Mouse (Mus musculus) neural tube, embryonic 13.5 days (tissue): ENCODE results near the gene Slc7a11. TPM values are rescaled to one million over a fixed set of nuclear protein-coding genes. Genes with fewer than 3 reads are reported as not detected.

Experiments
- ATAC-seq: fragments of 200-750 bp; cut with Nextera tagmentation; 2 replicates; pipeline ENCODE4 v1.8.0; 2017; ENCODE audit warnings: low read depth, mild to moderate bottlenecking, moderate TSS enrichment, moderate library complexity
- H3K27ac ChIP-seq: fragments of 300-500 bp; sonication (generic); replicated peaks from 2 replicates; pipeline ENCODE4 v1.5.1; 2015; ENCODE audit warnings: moderate library complexity, mild to moderate bottlenecking, inconsistent platforms
- H3K27me3 ChIP-seq: fragments of 300-500 bp; sonication (generic); 2 replicates; pipeline ENCODE4 v1.6.1; 2015; ENCODE audit warnings: mild to moderate bottlenecking, inconsistent platforms
- H3K36me3 ChIP-seq: fragments of 300-500 bp; sonication (generic); 2 replicates; pipeline ENCODE4 v1.6.1; 2015; ENCODE audit warnings: mild to moderate bottlenecking, inconsistent platforms
- H3K4me1 ChIP-seq: fragments of 300-500 bp; sonication (generic); replicated peaks from 2 replicates; pipeline ENCODE4 v1.6.1; 2015; ENCODE audit warnings: inconsistent platforms
- H3K4me2 ChIP-seq: fragments of 300-500 bp; sonication (generic); 2 replicates; pipeline ENCODE4 v1.6.1; 2015; ENCODE audit warnings: inconsistent platforms, mild to moderate bottlenecking, moderate library complexity
- H3K4me3 ChIP-seq: fragments of 300-500 bp; sonication (generic); 2 replicates; pipeline ENCODE4 v1.5.1; 2015; ENCODE audit warnings: mild to moderate bottlenecking, inconsistent platforms
- H3K9ac ChIP-seq: fragments of 300-500 bp; sonication (generic); 2 replicates; pipeline ENCODE4 v1.6.1; 2015; ENCODE audit warnings: moderate library complexity, mild to moderate bottlenecking, inconsistent platforms
- H3K9me3 ChIP-seq: fragments of 300-500 bp; sonication (generic); 2 replicates; pipeline ENCODE4 v1.6.1; 2016; ENCODE audit warnings: inconsistent platforms
- WGBS: fragments of 180-500 bp; shearing (Covaris S2); methylation state at CpG from one replicate; pipeline ENCODE4 v1.1.7; 2015; 5-methylcytosine and 5-hydroxymethylcytosine counted together
- polyA plus RNA-seq: library from polyadenylated mRNA; unstranded; fragments of >200 nt; fragmentation: Nextera tagmentation; extraction: Ambion mirVana; gene quantifications from 2 replicates; pipeline ENCODE4 v1.2.1, GENCODE M21; 2015

Gene Slc7a11
- polyA plus RNA-seq, 1 experiment from 2014 or later, result 3.6 TPM

DNA sequence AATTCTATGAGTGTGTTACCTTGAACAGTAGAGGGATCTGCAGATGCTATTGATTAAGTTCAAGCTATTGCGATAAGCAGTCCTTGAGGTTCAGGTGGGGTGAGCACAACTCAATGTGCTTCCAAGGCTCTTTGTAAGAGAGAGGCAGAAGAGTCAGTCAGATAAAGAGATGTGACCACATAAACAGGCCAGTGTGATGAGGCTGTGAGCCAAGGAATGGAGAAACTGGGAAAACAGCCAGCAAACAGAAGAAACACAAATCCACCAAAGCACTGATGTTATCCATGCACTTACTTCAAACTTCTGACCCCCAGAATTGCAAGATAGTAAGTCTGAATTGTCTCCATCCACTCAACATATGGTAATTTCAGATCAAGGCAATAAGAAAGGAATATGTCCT, 99.0 kb downstream of the Slc7a11 start:
- H3K27ac ChIP-seq, result no peak overlapping the region
- ATAC-seq, result no peak
- H3K4me3 ChIP-seq, result no peak overlapping the region
- no peaks in the 10 kb centered on the region for H3K36me3 ChIP-seq
- H3K27me3 ChIP-seq, result no peaks in the 10 kb centered on the region
- 96% methylated on average over 1 of the region's 1 CpGs for WGBS
- H3K9me3 ChIP-seq, result no peaks in the 10 kb centered on the region
- H3K4me2 ChIP-seq, result no peak overlapping the region
- no peaks in the 10 kb centered on the region for H3K4me1 ChIP-seq
- no peak overlapping the region for H3K9ac ChIP-seq

DNA sequence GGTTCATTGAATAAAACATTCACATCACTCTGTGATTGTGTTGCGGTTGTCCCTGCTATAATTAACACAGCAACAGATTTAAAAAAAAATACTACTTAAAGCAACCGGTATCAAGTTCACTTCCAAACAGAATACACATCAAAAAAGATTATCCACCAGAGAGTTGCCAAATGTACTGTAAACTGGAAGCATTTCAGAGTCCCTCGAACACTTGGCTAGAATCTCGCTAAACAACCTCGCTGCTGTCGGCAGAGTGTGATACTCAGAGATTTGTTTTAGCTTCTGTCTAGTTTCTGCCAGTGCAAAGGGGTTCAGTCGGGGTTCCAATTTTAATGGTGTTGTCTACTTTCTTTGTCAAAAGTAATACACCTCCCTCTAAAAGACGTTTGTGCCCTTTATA, 118.9 kb downstream of the Slc7a11 start:
- Histone ChIP-seq H3K27me3 (no peaks in the 10 kb centered on the region), H3K4me2 (no peak overlapping the region), H3K9me3 (no peaks in the 10 kb centered on the region), H3K4me1 (0 out of 2 replicates have a peak, but pooled peaks cover 4% of the 10 kb centered on the region), H3K36me3 (no peaks in the 10 kb centered on the region), H3K9ac (no peak overlapping the region), H3K27ac (no peak overlapping the region), H3K4me3 (no peak overlapping the region)
- no peak for ATAC-seq
- WGBS, result 65% methylated on average over 8 of the region's 8 CpGs

- no peak overlapping the region for H3K4me2 ChIP-seq
- H3K36me3 ChIP-seq, result no peaks in the 10 kb centered on the region
- H3K9me3 ChIP-seq, result no peaks in the 10 kb centered on the region
- no peak for ATAC-seq
- H3K4me1 ChIP-seq, result 0 out of 2 replicates have a peak, but pooled peaks cover 4% of the 10 kb centered on the region
- WGBS, result 85% methylated on average over 7 of the region's 7 CpGs
- no peaks in the 10 kb centered on the region for H3K27me3 ChIP-seq
- no peak overlapping the region for H3K4me3 ChIP-seq
- no peak overlapping the region for H3K9ac ChIP-seq
- H3K27ac ChIP-seq, result no peak overlapping the region; the same call in 1 of the 2 replicates
These were observed 119.5 kb downstream of the Slc7a11 start for GRCm38 (mm10) chr3:50323881-50324280.

- no peak overlapping the region for H3K4me3 ChIP-seq
- H3K9ac ChIP-seq, result no peak overlapping the region
- no peaks in the 10 kb centered on the region for H3K9me3 ChIP-seq
- H3K27me3 ChIP-seq, result no peaks in the 10 kb centered on the region
- WGBS, result 88% methylated on average over 2 of the region's 2 CpGs
- H3K27ac ChIP-seq, result no peak overlapping the region
- no peaks in the 10 kb centered on the region for H3K36me3 ChIP-seq
- 0 out of 2 replicates have a peak, but pooled peaks cover 4% of the 10 kb centered on the region for H3K4me1 ChIP-seq
- ATAC-seq, result no peak
- no peak overlapping the region for H3K4me2 ChIP-seq
These were observed 122.6 kb downstream of the Slc7a11 start for GRCm38 (mm10) chr3:50320862-50321261.

DNA sequence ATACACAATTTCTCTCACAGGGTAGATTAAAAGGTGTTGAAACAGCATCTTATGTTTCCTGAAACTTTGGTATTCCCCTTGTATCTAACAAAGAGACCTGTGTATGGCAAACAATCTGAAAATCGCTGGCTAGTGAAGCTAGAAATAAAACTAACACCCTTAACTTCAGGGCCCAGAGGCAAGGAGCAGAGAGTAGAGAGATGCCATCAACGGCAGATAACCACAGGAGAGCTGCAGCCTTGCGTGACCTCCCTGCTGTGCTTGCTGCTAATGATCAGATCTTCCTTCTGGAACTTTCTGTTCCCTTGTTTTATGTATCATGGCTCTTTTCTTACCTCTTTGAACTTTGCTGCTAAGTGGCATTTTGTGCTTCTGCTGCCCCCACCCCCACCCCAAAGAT, 125.3 kb downstream of the Slc7a11 start:
- Histone ChIP-seq H3K27me3 (no peaks in the 10 kb centered on the region), H3K4me2 (no peak overlapping the region), H3K27ac (no peak overlapping the region), H3K36me3 (no peaks in the 10 kb centered on the region), H3K4me3 (no peak overlapping the region), H3K4me1 (no peaks in the 10 kb centered on the region), H3K9ac (no peak overlapping the region), H3K9me3 (no peaks in the 10 kb centered on the region)
- no peak for ATAC-seq
- WGBS, result 65% methylated on average over 3 of the region's 3 CpGs

- Histone ChIP-seq H3K4me2 (no peak overlapping the region), H3K4me3 (no peak overlapping the region), H3K9ac (no peak overlapping the region), H3K9me3 (no peaks in the 10 kb centered on the region), H3K27ac (no peak overlapping the region), H3K27me3 (no peaks in the 10 kb centered on the region), H3K4me1 (no peaks in the 10 kb centered on the region), H3K36me3 (no peaks in the 10 kb centered on the region)
- no peak for ATAC-seq
- WGBS, result 76% methylated on average over 3 of the region's 3 CpGs
These were observed 129.6 kb downstream of the Slc7a11 start for GRCm38 (mm10) chr3:50313816-50314215.

DNA sequence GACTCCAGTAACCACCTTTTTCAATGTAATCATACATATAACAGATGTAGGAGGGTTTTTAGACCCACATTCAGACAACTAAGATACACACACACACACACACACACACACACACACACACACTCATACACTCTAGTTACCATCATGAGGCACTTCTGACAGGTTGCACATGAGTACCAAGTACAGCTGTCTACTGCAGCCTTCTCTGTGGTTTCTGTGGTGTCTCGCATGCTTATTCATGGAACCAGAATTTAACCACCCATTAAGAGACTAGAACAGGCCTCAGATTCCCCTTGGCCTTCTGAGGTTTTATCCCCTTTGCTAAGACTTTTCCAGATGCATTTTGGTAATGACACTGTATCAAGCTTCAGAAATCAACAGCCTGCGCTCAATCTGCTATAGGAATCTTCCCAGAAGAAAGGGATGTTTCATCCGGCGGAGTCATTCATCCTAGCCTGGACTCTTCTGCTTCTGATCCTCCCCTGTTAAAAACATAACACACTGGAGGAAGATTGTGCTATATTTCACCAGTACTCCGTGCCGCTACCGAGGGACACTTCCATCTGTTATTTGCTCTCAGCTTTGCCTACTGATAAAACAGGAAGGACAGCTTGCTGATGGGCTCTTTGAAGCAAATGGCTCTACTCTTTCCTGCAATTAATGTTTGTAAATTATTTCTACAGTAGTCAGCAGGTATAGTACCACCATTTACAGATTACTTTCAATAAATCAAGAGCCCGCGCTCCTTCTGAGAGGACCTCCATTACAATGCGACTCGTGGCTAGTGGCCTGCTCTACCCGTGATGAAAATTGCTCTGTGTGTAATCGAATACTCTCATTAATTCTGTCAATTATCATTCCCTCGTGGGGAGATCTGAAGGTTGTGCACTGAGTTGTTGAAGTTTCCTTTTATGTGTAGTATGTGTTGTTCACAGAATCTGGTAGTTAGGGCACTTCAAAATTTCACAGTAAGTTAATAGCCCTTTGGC, 135.8 kb downstream of the Slc7a11 start:
- Histone ChIP-seq H3K4me1 (0 out of 2 replicates have a peak, but pooled peaks cover 4% of the 10 kb centered on the region), H3K4me2 (no peak overlapping the region), H3K27ac (0 out of 2 replicates have a peak overlapping the region, but pooled peaks have one; percentile 54), H3K4me3 (no peak overlapping the region), H3K36me3 (no peaks in the 10 kb centered on the region), H3K27me3 (no peaks in the 10 kb centered on the region), H3K9ac (no peak overlapping the region), H3K9me3 (no peaks in the 10 kb centered on the region)
- ATAC-seq, result peak; percentile 47
- WGBS, result 57% methylated on average over 14 of the region's 14 CpGs

- Histone ChIP-seq H3K4me1 (peaks cover 4% of the 10 kb centered on the region; the same call in 1 of the 2 replicates), H3K9me3 (no peaks in the 10 kb centered on the region), H3K4me3 (no peak overlapping the region), H3K27me3 (no peaks in the 10 kb centered on the region), H3K9ac (no peak overlapping the region), H3K4me2 (no peak overlapping the region), H3K36me3 (no peaks in the 10 kb centered on the region), H3K27ac (no peak overlapping the region)
- ATAC-seq, result no peak
- 83% methylated on average over 8 of the region's 8 CpGs for WGBS
These were observed 137.1 kb downstream of the Slc7a11 start for GRCm38 (mm10) chr3:50306334-50306733.

GRCm38 (mm10) chr3:50304137-50304536, 139.3 kb downstream of the Slc7a11 start:
- H3K4me3 ChIP-seq, result no peak overlapping the region
- 52% methylated on average over 4 of the region's 4 CpGs for WGBS
- ATAC-seq, result no peak

GRCm38 (mm10) chr3:50302648-50303047, 140.8 kb downstream of the Slc7a11 start:
- Histone ChIP-seq H3K27me3 (no peaks in the 10 kb centered on the region), H3K27ac (no peak overlapping the region), H3K9me3 (no peaks in the 10 kb centered on the region), H3K4me3 (no peak overlapping the region), H3K36me3 (no peaks in the 10 kb centered on the region), H3K4me2 (no peak overlapping the region), H3K4me1 (peaks cover 20% of the 10 kb centered on the region), H3K9ac (no peak overlapping the region)
- ATAC-seq, result no peak
- WGBS, result 75% methylated on average over 6 of the region's 6 CpGs

More at GRCm38 (mm10) chr3:50304137-50304536, 139.3 kb downstream of the Slc7a11 start:
- H3K9ac ChIP-seq, result no peak overlapping the region
- no peak overlapping the region for H3K4me2 ChIP-seq
- H3K27ac ChIP-seq, result no peak overlapping the region
- H3K36me3 ChIP-seq, result no peaks in the 10 kb centered on the region
- H3K27me3 ChIP-seq, result no peaks in the 10 kb centered on the region
- H3K4me1 ChIP-seq, result peaks cover 15% of the 10 kb centered on the region
- no peaks in the 10 kb centered on the region for H3K9me3 ChIP-seq

DNA sequence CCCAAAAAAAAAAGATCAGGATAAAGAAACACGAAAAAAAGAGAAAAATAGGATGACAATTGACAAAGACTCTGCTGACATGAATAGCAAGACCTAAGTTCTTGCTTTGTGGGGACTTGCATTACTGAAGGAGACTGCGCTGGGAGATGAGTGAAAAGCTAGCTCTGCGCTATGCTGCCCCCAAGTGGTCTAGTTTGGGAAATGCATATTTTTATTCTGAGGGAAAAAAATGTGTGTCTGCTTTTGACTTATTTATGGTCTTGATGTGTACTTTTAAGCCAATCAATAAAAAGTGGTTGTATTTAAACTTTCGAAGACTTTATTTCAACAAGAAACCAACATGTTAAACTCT, 142.5 kb downstream of the Slc7a11 start:
- H3K9ac ChIP-seq, result no peak overlapping the region
- H3K27me3 ChIP-seq, result no peaks in the 10 kb centered on the region
- ATAC-seq, result peak; percentile 52; the same call in 1 of the 2 replicates
- no peak overlapping the region for H3K4me3 ChIP-seq
- H3K4me1 ChIP-seq, result peaks cover 20% of the 10 kb centered on the region
- H3K36me3 ChIP-seq, result no peaks in the 10 kb centered on the region
- no peaks in the 10 kb centered on the region for H3K9me3 ChIP-seq
- peak overlapping the region; percentile 73; the same call in 1 of the 2 replicates for H3K27ac ChIP-seq
- H3K4me2 ChIP-seq, result no peak overlapping the region
- WGBS, result 6% methylated on average over 4 of the region's 4 CpGs
